Mouse (Mus musculus) forebrain, postnatal 0 days (tissue): ENCODE measurements around the gene Sdc4. TPM values are rescaled to one million over a fixed set of nuclear protein-coding genes. Genes with fewer than 3 reads are reported as not detected.
A peak's percentile ranks its signal among the peaks of the same experiment; 100 is the strongest.

ENCODE experiments used
- ATAC-seq: fragments of 200-750 bp; cut with Nextera tagmentation; 2 replicates; pipeline ENCODE4 v1.8.0; 2017; ENCODE audit warnings: mild to moderate bottlenecking, moderate library complexity
- DNase-seq: peaks from one replicate; pipeline ENCODE4 v3.0.0-alpha.2; 2015
- H3K27ac ChIP-seq: fragments of 300-500 bp; sonication (generic); 2 replicates; pipeline ENCODE4 v1.5.1; 2014; ENCODE audit warnings: low read depth, mild to moderate bottlenecking, antibody characterized with exemption, low read length, moderate library complexity, mixed read lengths
- H3K27me3 ChIP-seq: fragments of 300-500 bp; sonication (generic); 2 replicates; pipeline ENCODE4 v1.6.1; 2014; ENCODE audit warnings: mild to moderate bottlenecking, low read length, mixed read lengths; ENCODE audit not compliant: insufficient read depth
- H3K36me3 ChIP-seq: fragments of 300-500 bp; sonication (generic); 2 replicates; pipeline ENCODE4 v1.6.1; 2014; ENCODE audit warnings: mild to moderate bottlenecking, moderate library complexity; ENCODE audit not compliant: insufficient read depth
- H3K4me1 ChIP-seq: fragments of 300-500 bp; sonication (generic); 2 replicates; pipeline ENCODE4 v1.6.1; 2014; ENCODE audit warnings: antibody characterized with exemption; ENCODE audit not compliant: insufficient read depth
- H3K4me2 ChIP-seq: fragments of 300-500 bp; sonication (generic); 2 replicates; pipeline ENCODE4 v1.6.1; 2014; ENCODE audit warnings: low read depth, mild to moderate bottlenecking, moderate library complexity
- H3K4me3 ChIP-seq: fragments of 300-500 bp; sonication (generic); 2 replicates; pipeline ENCODE4 v1.5.1; 2014; ENCODE audit warnings: low read depth, low read length, mixed read lengths
- H3K9ac ChIP-seq: fragments of 300-500 bp; sonication (generic); 2 replicates; pipeline ENCODE4 v1.6.1; 2014; ENCODE audit warnings: mild to moderate bottlenecking
- H3K9me3 ChIP-seq: fragments of 300-500 bp; sonication (generic); 2 replicates; pipeline ENCODE4 v1.6.1; 2016; ENCODE audit warnings: low read length
- CTCF ChIP-seq: sonication (generic); IDR thresholded peaks from 2 replicates; pipeline ENCODE4 v1.5.1; 2016; ENCODE audit warnings: antibody characterized with exemption, control low read depth, low read depth
- WGBS: fragments of 180-500 bp; shearing (Covaris S2); extraction: QIAGEN DNeasy Blood & Tissue Kit; methylation state at CpG from one replicate; pipeline ENCODE4 v1.1.7; 2014; 5-methylcytosine and 5-hydroxymethylcytosine counted together
- polyA plus RNA-seq: library from polyadenylated mRNA; unstranded; fragments of >200 nt; fragmentation: Nextera tagmentation; extraction: Ambion mirVana; gene quantifications from 2 replicates; pipeline ENCODE4 v1.2.1, GENCODE M21; 2015
- total RNA-seq: library from RNA; depleted of rRNA; stranded (reverse); fragments of >200 nt; gene quantifications from 2 replicates; pipeline ENCODE4 v1.2.3, GENCODE M21; 2014

Gene Sdc4
- total and polyA plus RNA-seq, 2 experiments from 2014 or later = 14.0 to 16.5 TPM

- H3K27ac ChIP-seq = no peak overlapping the region
- no peak for ATAC-seq
- no peaks in the 10 kb centered on the region for H3K9me3 ChIP-seq
- no peak for TF ChIP-seq CTCF
- DNase-seq = no peak
- no peak overlapping the region for H3K4me2 ChIP-seq
- 93% methylated on average over 14 of the region's 14 CpGs for WGBS
- no peaks in the 10 kb centered on the region for H3K36me3 ChIP-seq
- no peak overlapping the region for H3K4me3 ChIP-seq
- no peaks in the 10 kb centered on the region for H3K27me3 ChIP-seq
- no peaks in the 10 kb centered on the region for H3K4me1 ChIP-seq
- no peak overlapping the region for H3K9ac ChIP-seq
Measured at GRCm38 (mm10) chr2:164449341-164450042, 5.8 kb upstream of the Sdc4 start.

GRCm38 (mm10) chr2:164448921-164449320 lies 5.2 kb upstream of the Sdc4 start:
- H3K27ac ChIP-seq = no peak overlapping the region
- no peaks in the 10 kb centered on the region for H3K36me3 ChIP-seq
- WGBS = 81% methylated on average over 5 of the region's 5 CpGs
- H3K9me3 ChIP-seq = no peaks in the 10 kb centered on the region
- no peak for TF ChIP-seq CTCF
- H3K9ac ChIP-seq = no peak overlapping the region
- H3K4me1 ChIP-seq = no peaks in the 10 kb centered on the region
- H3K27me3 ChIP-seq = no peaks in the 10 kb centered on the region
- ATAC-seq (no peak), DNase-seq (no peak)
- H3K4me3 ChIP-seq = no peak overlapping the region
- no peak overlapping the region for H3K4me2 ChIP-seq

GRCm38 (mm10) chr2:164448140-164448539 lies 4.5 kb upstream of the Sdc4 start:
- DNase-seq = no peak
- H3K36me3 ChIP-seq = no peaks in the 10 kb centered on the region
- no peak for TF ChIP-seq CTCF
- no peaks in the 10 kb centered on the region for H3K9me3 ChIP-seq
- ATAC-seq = no peak
- WGBS = 88% methylated on average over 1 of the region's 1 CpGs
- no peak overlapping the region for H3K9ac ChIP-seq
- H3K27me3 ChIP-seq = no peaks in the 10 kb centered on the region
- no peak overlapping the region for H3K27ac ChIP-seq
- H3K4me1 ChIP-seq = no peaks in the 10 kb centered on the region
- no peak overlapping the region for H3K4me2 ChIP-seq
- H3K4me3 ChIP-seq = no peak overlapping the region

- Histone ChIP-seq H3K27ac (no peak overlapping the region), H3K9ac (no peak overlapping the region), H3K9me3 (no peaks in the 10 kb centered on the region), H3K27me3 (peaks cover 11% of the 10 kb centered on the region), H3K4me3 (no peak overlapping the region), H3K4me2 (no peak overlapping the region), H3K4me1 (no peaks in the 10 kb centered on the region; the same call in 1 of the 2 replicates), H3K36me3 (no peaks in the 10 kb centered on the region)
- ATAC-seq (no peak), DNase-seq (no peak)
- 79% methylated on average over 3 of the region's 3 CpGs for WGBS
- TF ChIP-seq CTCF = no peak
Measured at GRCm38 (mm10) chr2:164446086-164446469, 2.4 kb upstream of the Sdc4 start.

GRCm38 (mm10) chr2:164445399-164446085 lies 1.9 kb upstream of the Sdc4 start:
- no peak overlapping the region for H3K4me3 ChIP-seq
- no peak for TF ChIP-seq CTCF
- H3K4me2 ChIP-seq = no peak overlapping the region
- H3K9ac ChIP-seq = no peak overlapping the region
- no peak overlapping the region for H3K27ac ChIP-seq
- DNase-seq (no peak), ATAC-seq (no peak)
- peaks cover 11% of the 10 kb centered on the region for H3K27me3 ChIP-seq
- 87% methylated on average over 3 of the region's 3 CpGs for WGBS
- H3K4me1 ChIP-seq = no peaks in the 10 kb centered on the region; the same call in 1 of the 2 replicates
- no peaks in the 10 kb centered on the region for H3K9me3 ChIP-seq
- no peaks in the 10 kb centered on the region for H3K36me3 ChIP-seq

- no peak for TF ChIP-seq CTCF
- no peak overlapping the region for H3K4me2 ChIP-seq
- H3K9me3 ChIP-seq = no peaks in the 10 kb centered on the region
- peaks cover 11% of the 10 kb centered on the region for H3K27me3 ChIP-seq
- 89% methylated on average over 2 of the region's 2 CpGs for WGBS
- DNase-seq (no peak), ATAC-seq (no peak)
- H3K27ac ChIP-seq = no peak overlapping the region
- H3K4me1 ChIP-seq = no peaks in the 10 kb centered on the region; the same call in 1 of the 2 replicates
- no peak overlapping the region for H3K9ac ChIP-seq
- no peaks in the 10 kb centered on the region for H3K36me3 ChIP-seq
- H3K4me3 ChIP-seq = no peak overlapping the region
Measured at GRCm38 (mm10) chr2:164444701-164445100, 1.0 kb upstream of the Sdc4 start.

- peak; percentile 70 for DNase-seq
- Histone ChIP-seq H3K27ac (no peak overlapping the region), H3K36me3 (no peaks in the 10 kb centered on the region), H3K9me3 (no peaks in the 10 kb centered on the region), H3K27me3 (peaks cover 11% of the 10 kb centered on the region), H3K4me3 (peak overlapping the region; percentile 45), H3K9ac (peak overlapping the region; percentile 49), H3K4me2 (peak overlapping the region; percentile 81), H3K4me1 (no peaks in the 10 kb centered on the region; the same call in 1 of the 2 replicates)
- 0% methylated on average over 26 of the region's 26 CpGs for WGBS
- peak; percentile 48 for TF ChIP-seq CTCF
- peak; percentile 97 for ATAC-seq
Measured at GRCm38 (mm10) chr2:164443051-164443437, 643 bp downstream of the Sdc4 start.
